Mouse (Mus musculus) neural tube, embryonic 11.5 days (tissue): ENCODE results near the gene Tmem63a. TPM values are rescaled to one million over a fixed set of nuclear protein-coding genes. Genes with fewer than 3 reads are reported as not detected.

Experiments
- ATAC-seq: fragments of 200-750 bp; cut with Nextera tagmentation; 2 replicates; pipeline ENCODE4 v1.8.0; 2017; ENCODE audit warnings: moderate number of reproducible peaks, mild to moderate bottlenecking, moderate TSS enrichment, moderate library complexity; ENCODE audit not compliant: insufficient read depth, low FRiP score, low TSS enrichment
- DNase-seq: peaks from one replicate; pipeline ENCODE4 v3.0.0-alpha.2; 2015; ENCODE audit warnings: low spot score
- H3K27ac ChIP-seq: fragments of 300-500 bp; sonication (generic); 2 replicates; pipeline ENCODE4 v1.5.1; 2014; ENCODE audit warnings: low read depth, mild to moderate bottlenecking, low read length
- H3K27me3 ChIP-seq: fragments of 300-500 bp; sonication (generic); 2 replicates; pipeline ENCODE4 v1.6.1; 2014; ENCODE audit warnings: mild to moderate bottlenecking, low read length, mixed read lengths; ENCODE audit not compliant: control insufficient read depth, insufficient read depth
- H3K36me3 ChIP-seq: fragments of 300-500 bp; sonication (generic); 2 replicates; pipeline ENCODE4 v1.6.1; 2014; ENCODE audit warnings: mild to moderate bottlenecking, low read length, moderate library complexity, mixed read lengths; ENCODE audit not compliant: control insufficient read depth, insufficient read depth
- H3K4me1 ChIP-seq: fragments of 300-500 bp; sonication (generic); 2 replicates; pipeline ENCODE4 v1.6.1; 2014; ENCODE audit warnings: low read length, mixed read lengths; ENCODE audit not compliant: control insufficient read depth, insufficient read depth
- H3K4me2 ChIP-seq: fragments of 300-500 bp; sonication (generic); 2 replicates; pipeline ENCODE4 v1.6.1; 2014; ENCODE audit warnings: low read depth, mild to moderate bottlenecking, moderate library complexity
- H3K4me3 ChIP-seq: fragments of 300-500 bp; sonication (generic); 2 replicates; pipeline ENCODE4 v1.5.1; 2014; ENCODE audit warnings: low read depth, low read length
- H3K9ac ChIP-seq: fragments of 300-500 bp; sonication (generic); 2 replicates; pipeline ENCODE4 v1.6.1; 2014; ENCODE audit warnings: mild to moderate bottlenecking, low read length
- H3K9me3 ChIP-seq: fragments of 300-500 bp; sonication (generic); 2 replicates; pipeline ENCODE4 v1.6.1; 2016; ENCODE audit warnings: low read length; ENCODE audit not compliant: control insufficient read depth
- WGBS: fragments of 180-500 bp; shearing (Covaris S2); extraction: QIAGEN DNeasy Blood & Tissue Kit; methylation state at CpG from one replicate; pipeline ENCODE4 v1.1.7; 2014; 5-methylcytosine and 5-hydroxymethylcytosine counted together
- polyA plus RNA-seq: library from polyadenylated mRNA; unstranded; fragments of >200 nt; fragmentation: Nextera tagmentation; extraction: Ambion mirVana; gene quantifications from 2 replicates; pipeline ENCODE4 v1.2.1, GENCODE M21; 2014

Gene Tmem63a
- polyA plus RNA-seq, 1 experiment from 2014 or later = 3.1 TPM

- DNase-seq (no peak), ATAC-seq (no peak)
- no peak overlapping the region for H3K4me2 ChIP-seq
- no peak overlapping the region for H3K4me3 ChIP-seq
- 38% methylated on average over 8 of the region's 8 CpGs for WGBS
- no peak overlapping the region for H3K27ac ChIP-seq
- H3K9ac ChIP-seq = no peak overlapping the region
- H3K9me3 ChIP-seq = no peaks in the 10 kb centered on the region
- no peaks in the 10 kb centered on the region for H3K36me3 ChIP-seq
- no peaks in the 10 kb centered on the region for H3K4me1 ChIP-seq
- no peaks in the 10 kb centered on the region for H3K27me3 ChIP-seq
Observed at GRCm38 (mm10) chr1:180919686-180920085, 22.5 kb upstream of the Tmem63a start.

GRCm38 (mm10) chr1:180922273-180923048 lies 19.7 kb upstream of the Tmem63a start:
- H3K4me2 ChIP-seq = no peak overlapping the region
- H3K27me3 ChIP-seq = no peaks in the 10 kb centered on the region
- DNase-seq = no peak
- no peaks in the 10 kb centered on the region for H3K4me1 ChIP-seq
- H3K36me3 ChIP-seq = no peaks in the 10 kb centered on the region
- no peak for ATAC-seq
- 63% methylated on average over 6 of the region's 6 CpGs for WGBS
- no peak overlapping the region for H3K27ac ChIP-seq
- H3K9ac ChIP-seq = no peak overlapping the region
- H3K9me3 ChIP-seq = no peaks in the 10 kb centered on the region
- H3K4me3 ChIP-seq = no peak overlapping the region

- Histone ChIP-seq H3K27ac (no peak overlapping the region), H3K27me3 (0 out of 2 replicates have a peak, but pooled peaks cover 2% of the 10 kb centered on the region), H3K9me3 (no peaks in the 10 kb centered on the region), H3K4me1 (no peaks in the 10 kb centered on the region), H3K4me3 (no peak overlapping the region), H3K36me3 (no peaks in the 10 kb centered on the region), H3K9ac (no peak overlapping the region), H3K4me2 (no peak overlapping the region)
- ATAC-seq (no peak), DNase-seq (no peak)
- WGBS = 15% methylated on average over 2 of the region's 2 CpGs
Observed at GRCm38 (mm10) chr1:180924737-180925136, 17.4 kb upstream of the Tmem63a start.

GRCm38 (mm10) chr1:180926286-180926685 lies 15.9 kb upstream of the Tmem63a start:
- ATAC-seq = no peak
- H3K36me3 ChIP-seq = no peaks in the 10 kb centered on the region
- H3K4me3 ChIP-seq = no peak overlapping the region
- no peak overlapping the region for H3K9ac ChIP-seq
- no peak for DNase-seq
- no peaks in the 10 kb centered on the region for H3K9me3 ChIP-seq
- WGBS = 80% methylated on average over 4 of the region's 4 CpGs
- H3K27ac ChIP-seq = no peak overlapping the region
- H3K4me2 ChIP-seq = no peak overlapping the region
- 0 out of 2 replicates have a peak, but pooled peaks cover 2% of the 10 kb centered on the region for H3K27me3 ChIP-seq
- H3K4me1 ChIP-seq = no peaks in the 10 kb centered on the region

GRCm38 (mm10) chr1:180929599-180929998 lies 12.5 kb upstream of the Tmem63a start:
- 45% methylated on average over 2 of the region's 2 CpGs for WGBS
- Histone ChIP-seq H3K4me3 (no peak overlapping the region), H3K36me3 (no peaks in the 10 kb centered on the region), H3K9ac (no peak overlapping the region), H3K4me2 (no peak overlapping the region), H3K9me3 (no peaks in the 10 kb centered on the region), H3K27ac (no peak overlapping the region), H3K27me3 (peaks cover 13% of the 10 kb centered on the region), H3K4me1 (no peaks in the 10 kb centered on the region; the same call in none of the 2 replicates)
- DNase-seq = no peak
- no peak for ATAC-seq

- Histone ChIP-seq H3K36me3 (no peaks in the 10 kb centered on the region), H3K27ac (no peak overlapping the region), H3K9ac (no peak overlapping the region), H3K9me3 (no peaks in the 10 kb centered on the region), H3K27me3 (peaks cover 28% of the 10 kb centered on the region), H3K4me3 (no peak overlapping the region), H3K4me1 (no peaks in the 10 kb centered on the region; the same call in none of the 2 replicates), H3K4me2 (no peak overlapping the region)
- 82% methylated on average over 3 of the region's 3 CpGs for WGBS
- ATAC-seq = no peak
- no peak for DNase-seq
Observed at GRCm38 (mm10) chr1:180931106-180931505, 11.0 kb upstream of the Tmem63a start.

- ATAC-seq = no peak
- H3K27me3 ChIP-seq = peaks cover 36% of the 10 kb centered on the region
- 15% methylated on average over 6 of the region's 6 CpGs for WGBS
Observed at GRCm38 (mm10) chr1:180933659-180934058, 8.5 kb upstream of the Tmem63a start.

GRCm38 (mm10) chr1:180934467-180935419 lies 7.4 kb upstream of the Tmem63a start, which contains the start of gene Lefty1:
TSS of gene Lefty1 (plus strand) at chr1:180935022.
- H3K9me3 ChIP-seq = no peaks in the 10 kb centered on the region

More at GRCm38 (mm10) chr1:180933659-180934058, 8.5 kb upstream of the Tmem63a start:
- no peaks in the 10 kb centered on the region for H3K9me3 ChIP-seq
- H3K4me3 ChIP-seq = no peak overlapping the region
- H3K27ac ChIP-seq = no peak overlapping the region
- H3K36me3 ChIP-seq = no peaks in the 10 kb centered on the region
- peak; percentile 27 for DNase-seq
- no peaks in the 10 kb centered on the region; the same call in none of the 2 replicates for H3K4me1 ChIP-seq
- no peak overlapping the region for H3K4me2 ChIP-seq
- peak overlapping the region; percentile 18; the same call in 1 of the 2 replicates for H3K9ac ChIP-seq

More at GRCm38 (mm10) chr1:180934467-180935419, 7.4 kb upstream of the Tmem63a start, which contains the start of gene Lefty1:
- WGBS = 9% methylated on average over 21 of the region's 21 CpGs
- peak within 1 kb of the TSS; percentile 18; the same call in 1 of the 2 replicates for H3K9ac ChIP-seq
- H3K4me3 ChIP-seq = no peak within 1 kb of the TSS
- ATAC-seq (no peak), DNase-seq (no peak)
- H3K4me1 ChIP-seq = no peaks in the 10 kb centered on the region; the same call in none of the 2 replicates
- no peak within 1 kb of the TSS; the same call in 1 of the 2 replicates for H3K4me2 ChIP-seq
- H3K27me3 ChIP-seq = peaks cover 36% of the 10 kb centered on the region
- no peak within 1 kb of the TSS for H3K27ac ChIP-seq
- no peaks in the 10 kb centered on the region for H3K36me3 ChIP-seq
